Mouse (Mus musculus) WW6 (cell line): Measurements from ENCODE around the gene Olfr299.

Source experiments
- DNase-seq: peaks from one replicate; pipeline ENCODE4 v3.0.0-alpha.2; 2013; ENCODE audit warnings: low read depth, low spot score

Gene Olfr299

DNA sequence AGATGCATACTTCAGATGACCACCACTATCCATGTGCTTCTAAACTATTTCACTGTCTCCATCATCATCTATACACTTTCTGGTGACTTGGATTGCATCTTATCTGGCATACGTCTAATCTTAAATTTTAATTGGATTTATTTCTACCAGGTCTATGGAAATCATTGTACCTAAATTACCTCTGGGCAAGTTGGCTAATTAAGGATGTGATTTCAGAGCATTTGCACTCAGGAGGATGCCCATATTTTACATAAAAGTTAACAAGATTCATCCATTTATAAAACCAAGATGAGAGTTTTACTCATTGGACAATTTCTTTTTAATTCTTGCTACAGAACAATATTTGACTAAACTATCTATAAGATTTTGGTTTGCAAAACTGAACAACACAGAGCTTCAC is at the start of gene Olfr299:
Gene Olfr299 (plus strand): TSS at position 301 of the 400 bp plus-strand sequence.
- DNase-seq, result no peak

GRCm38 (mm10) chr7:86492384-86492783 is 32.7 kb downstream of the Olfr299 start, which contains the start of gene Olfr298:
TSS of gene Olfr298 (minus strand) at chr7:86492484.
- DNase-seq, result no peak
